Mouse (Mus musculus) v-Abl transformed pro-B cells (cell line): Measurements from ENCODE around the gene Zfp719.

ENCODE experiments used
- in situ Hi-C, 2 experiments: fragments of 400-800 bp; cut with MboI; formaldehyde crosslinking; loops; one replicate each; pipeline ENCODE4 v1.15.1; 2025; ENCODE audit not compliant: unreplicated experiment in 2 of 2

The Zfp719 gene

GRCm38 (mm10) chr7:43579440-43580171, at the start of gene Zfp719:
Gene Zfp719, plus strand, starts transcription at chr7:43579610.
- in situ Hi-C loops = loop anchor here (5.0 to 10.0 kb wide), 4 partner anchors 52 to 295 kb away; partner anchors contain the start of gene Ctu1 (in 2 of the 2)

DNA sequence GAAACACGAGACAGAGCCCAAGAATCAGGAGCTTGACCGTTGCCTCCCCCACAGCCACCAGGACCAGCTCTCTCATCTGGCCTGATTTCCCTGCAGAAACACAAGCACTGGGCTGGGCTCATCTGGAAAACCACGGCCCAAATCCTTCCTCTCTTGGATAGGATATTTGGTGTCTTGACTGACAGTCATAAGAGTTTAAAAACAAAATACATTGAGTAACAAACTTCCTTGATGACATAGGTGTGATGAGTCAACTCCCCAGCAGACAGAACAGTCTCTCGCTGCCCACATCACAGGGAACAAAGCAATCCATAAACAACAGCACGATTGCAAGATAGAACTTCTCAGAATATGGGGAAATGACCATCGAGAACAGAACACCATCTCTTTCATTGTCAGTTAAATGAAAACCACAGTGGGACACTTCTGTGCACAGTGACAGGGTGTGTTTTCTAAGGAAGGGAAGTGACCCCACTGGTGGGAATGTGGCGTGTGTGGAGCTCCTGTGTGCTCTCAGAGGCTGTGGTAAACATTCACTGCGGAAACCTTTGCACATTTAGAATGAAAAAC, 49.1 kb upstream of the Zfp719 start:
- in situ Hi-C loops = no loop called here

GRCm38 (mm10) chr7:43532936-43533505, 46.4 kb upstream of the Zfp719 start:
- in situ Hi-C loops = no loop called here

DNA sequence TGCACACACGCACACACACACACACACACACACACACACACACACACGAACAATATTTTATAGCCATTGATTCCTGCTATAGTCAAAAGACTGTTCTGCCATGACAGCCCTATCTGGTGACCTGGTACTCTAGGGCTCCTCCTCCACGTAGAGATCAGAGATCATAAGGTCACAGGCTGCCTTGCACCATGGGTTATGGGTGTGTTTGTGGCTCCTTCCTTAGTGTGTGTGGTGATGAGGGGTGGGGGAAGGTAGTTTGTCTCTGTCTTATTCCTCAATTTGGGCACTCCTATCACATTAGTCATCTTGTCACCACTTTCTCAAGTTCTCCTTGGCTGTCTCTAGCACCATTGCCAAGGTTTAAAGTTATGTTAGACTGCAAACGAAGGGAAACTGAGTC, 40.9 kb upstream of the Zfp719 start:
- in situ Hi-C loops = no loop called here

GRCm38 (mm10) chr7:43544225-43544977, 35.0 kb upstream of the Zfp719 start, which contains the start of gene Cd33:
Gene Cd33, minus strand, starts transcription at chr7:43544428.
- in situ Hi-C loops = no loop called here

DNA sequence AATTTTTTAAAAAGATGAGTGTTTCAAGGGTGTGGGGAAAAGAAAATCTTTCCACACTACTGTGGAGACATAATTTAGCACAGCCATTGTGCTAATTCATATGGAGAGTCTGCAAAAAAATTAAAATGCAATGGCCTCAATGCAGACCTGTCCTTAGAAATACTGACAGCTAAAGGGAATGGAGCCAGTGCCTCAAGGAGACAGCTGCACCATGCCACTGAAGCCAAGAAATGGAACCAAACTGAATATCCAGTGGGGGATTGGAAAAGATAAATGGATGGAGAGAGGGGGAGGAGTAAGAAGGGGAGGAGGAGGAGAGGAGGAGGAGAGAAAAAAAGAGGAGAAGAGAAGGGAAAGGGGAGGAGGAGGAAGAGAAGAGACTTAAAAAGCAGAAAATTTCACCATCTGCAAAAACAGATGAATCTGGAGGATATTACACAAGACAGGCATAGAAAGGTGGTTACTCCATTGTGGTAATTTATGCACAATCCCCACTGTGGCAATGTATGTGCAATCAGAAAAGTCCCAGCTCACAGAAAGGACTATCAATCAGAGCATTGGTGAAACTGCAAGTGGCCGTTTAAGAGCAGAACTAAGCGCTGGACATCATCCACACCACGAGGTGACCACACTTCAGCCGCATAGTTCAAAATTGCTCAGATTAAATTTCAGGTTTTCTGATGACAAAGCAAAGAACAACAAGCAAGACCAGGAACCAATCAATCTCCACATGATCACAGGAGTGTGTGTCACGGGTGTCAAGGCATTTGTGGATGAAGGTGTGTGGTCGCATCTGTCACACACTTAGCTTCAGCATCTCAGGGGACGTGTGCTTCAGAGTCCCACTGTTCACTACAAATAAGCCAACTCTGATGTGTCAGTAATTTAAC, 33.5 kb upstream of the Zfp719 start:
- in situ Hi-C loops = no loop called here

DNA sequence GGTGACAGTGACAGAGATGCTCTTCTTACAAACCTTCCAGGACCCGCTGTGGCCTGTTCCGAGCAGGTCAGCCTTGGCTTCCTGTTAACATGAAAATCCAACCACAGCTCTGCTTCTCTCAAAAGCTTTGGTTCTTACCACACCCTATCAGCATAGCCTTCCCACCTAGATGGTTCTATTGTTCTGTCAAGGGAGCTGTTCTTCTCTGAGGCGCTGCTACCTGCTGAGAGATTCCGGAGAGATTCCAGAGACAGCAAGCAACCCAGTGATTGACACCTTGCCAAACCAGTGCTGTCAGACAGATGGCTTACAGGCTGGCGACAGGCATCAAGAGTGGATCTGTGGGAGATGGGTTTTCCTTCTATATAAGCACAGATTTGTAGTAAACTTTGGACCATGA, 31.7 kb upstream of the Zfp719 start:
- in situ Hi-C loops = no loop called here

DNA sequence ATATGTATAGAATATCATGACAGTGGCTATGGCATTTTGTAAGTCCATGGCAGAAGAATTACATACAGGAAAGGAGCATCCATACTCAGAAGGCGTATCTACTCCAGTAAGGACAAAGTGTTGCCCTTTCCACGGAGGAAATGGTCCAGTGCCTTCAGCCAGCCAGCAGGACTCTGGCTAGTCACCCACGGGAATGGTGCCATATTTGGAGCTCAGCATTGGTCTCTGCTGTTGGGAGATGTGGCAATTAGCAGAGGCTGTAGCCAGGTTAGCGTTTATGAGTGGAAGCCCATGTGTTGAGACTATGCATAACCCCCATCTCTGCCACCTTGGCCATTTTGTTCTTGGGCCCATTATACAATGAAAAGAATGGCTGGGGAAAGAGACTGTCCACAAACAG, 31.2 kb upstream of the Zfp719 start:
- in situ Hi-C loops = no loop called here

DNA sequence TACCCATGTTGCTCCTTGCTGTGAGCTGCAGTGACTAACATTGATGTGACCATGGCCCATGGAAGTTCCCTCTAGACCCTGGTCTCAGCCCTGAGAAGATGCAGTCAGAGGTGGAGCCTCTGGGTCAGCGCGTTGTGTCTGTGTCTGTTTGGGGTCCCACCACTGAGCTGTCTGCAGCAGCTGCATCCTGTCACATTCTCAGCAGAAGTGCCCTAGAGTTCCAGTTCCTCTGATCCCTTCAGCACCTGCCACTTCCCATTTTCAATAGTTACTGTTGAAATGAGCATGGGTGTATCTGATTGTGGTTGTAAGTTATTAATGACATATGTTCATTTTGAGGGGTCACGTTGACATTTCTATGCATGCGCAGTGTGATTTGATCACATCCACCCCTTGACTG, 26.3 kb upstream of the Zfp719 start:
- in situ Hi-C loops = loop anchor here (25.0 kb wide), 1 partner anchor 984 kb away; the partner anchor contains the start of genes Pold1 (in 2 of the 2) and Spib (in 2 of the 2)

- in situ Hi-C loops = loop anchor here (25.0 kb wide), 1 partner anchor 983 kb away; the partner anchor contains the start of genes Pold1 (in 2 of the 2) and Spib (in 2 of the 2)
Measured at GRCm38 (mm10) chr7:43554550-43554949, 24.9 kb upstream of the Zfp719 start.

- in situ Hi-C loops = loop anchor here (25.0 kb wide), 1 partner anchor 982 kb away; the partner anchor contains the start of genes Pold1 (in 2 of the 2) and Spib (in 2 of the 2)
Measured at GRCm38 (mm10) chr7:43555351-43555750, 24.1 kb upstream of the Zfp719 start.

GRCm38 (mm10) chr7:43556901-43557300, 22.5 kb upstream of the Zfp719 start:
- in situ Hi-C loops = loop anchor here (25.0 kb wide), 1 partner anchor 980 kb away; the partner anchor contains the start of genes Pold1 (in 2 of the 2) and Spib (in 2 of the 2)

DNA sequence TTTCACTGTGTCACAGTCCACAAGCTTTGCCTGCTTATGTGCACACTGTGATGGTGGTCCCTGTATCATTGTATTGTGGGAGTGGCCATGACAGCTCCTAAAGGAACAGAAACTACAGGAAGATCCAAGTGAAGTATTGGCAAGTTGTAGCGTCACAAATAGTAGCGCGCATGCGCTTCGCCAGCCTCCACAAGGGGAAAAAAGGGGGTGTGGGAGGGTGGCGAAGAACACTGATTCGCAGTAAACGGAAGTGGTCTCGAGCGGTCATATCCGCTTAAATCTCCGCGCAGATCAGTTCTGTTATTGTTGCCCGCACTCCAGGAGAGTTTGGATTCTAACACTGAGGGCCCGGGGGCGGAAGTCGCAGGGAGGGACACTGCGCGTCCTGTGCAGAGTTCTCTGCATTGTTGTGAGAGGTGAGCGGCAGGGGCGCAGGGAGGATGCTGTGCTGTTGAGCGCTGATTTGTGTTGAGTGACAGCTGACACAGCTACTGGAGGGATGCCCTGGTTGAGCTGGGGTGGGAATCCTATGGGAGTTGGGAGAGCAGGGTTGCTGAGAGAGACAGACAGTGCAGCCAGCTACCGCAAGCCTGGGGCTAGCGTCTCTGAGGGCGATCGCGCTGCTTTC, 17.3 kb upstream of the Zfp719 start, which contains the start of gene Zfp658:
TSS of gene Zfp658 (plus strand) at position 251 of the 628 bp plus-strand sequence.
- in situ Hi-C loops = loop anchor here (25.0 kb wide), 1 partner anchor 975 kb away; the partner anchor contains the start of genes Pold1 (in 2 of the 2) and Spib (in 2 of the 2)

DNA sequence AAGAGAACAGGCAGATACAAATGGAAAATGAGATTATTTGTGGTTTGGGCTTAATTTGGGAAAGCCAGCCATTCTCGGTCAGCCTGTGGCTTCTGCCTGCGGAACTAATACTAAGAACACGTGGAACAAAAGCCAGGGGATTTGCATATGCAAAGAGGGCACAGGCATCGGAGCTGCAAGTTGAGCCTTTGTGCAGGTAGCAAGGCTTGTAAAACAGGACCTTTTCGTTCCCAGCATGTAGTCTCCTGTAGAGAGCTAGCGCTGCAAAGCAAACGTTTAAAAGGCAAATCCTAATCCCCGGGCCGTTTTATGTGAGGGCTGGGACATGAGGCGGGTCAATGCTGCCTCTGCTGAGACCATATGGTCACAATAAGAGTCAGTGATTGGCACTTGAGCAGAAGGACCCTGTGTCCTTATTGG, 16.7 kb upstream of the Zfp719 start:
- in situ Hi-C loops = loop anchor here (25.0 kb wide), 1 partner anchor 975 kb away; the partner anchor contains the start of genes Pold1 (in 2 of the 2) and Spib (in 2 of the 2)

DNA sequence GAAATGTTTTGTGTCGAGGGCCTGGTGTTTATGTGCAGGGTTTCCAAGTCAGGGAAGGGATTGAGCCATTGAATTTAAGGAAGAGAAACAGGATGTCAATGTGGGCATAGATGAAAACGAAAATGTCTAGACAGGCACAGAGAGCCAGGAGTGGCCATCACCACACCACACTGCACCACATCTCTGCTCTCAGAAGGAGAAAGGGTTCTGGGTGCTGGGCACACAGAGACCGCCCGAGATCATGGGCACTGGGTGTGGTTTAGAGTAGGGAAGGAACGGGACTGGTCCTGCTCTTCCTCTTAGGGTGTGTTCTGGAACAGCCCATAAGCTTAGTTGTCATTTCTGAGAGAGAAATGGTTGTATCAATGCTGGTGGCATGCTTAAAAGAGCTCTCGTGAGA, 16.1 kb upstream of the Zfp719 start:
- in situ Hi-C loops = loop anchor here (25.0 kb wide), 1 partner anchor 974 kb away; the partner anchor contains the start of genes Pold1 (in 2 of the 2) and Spib (in 2 of the 2)

DNA sequence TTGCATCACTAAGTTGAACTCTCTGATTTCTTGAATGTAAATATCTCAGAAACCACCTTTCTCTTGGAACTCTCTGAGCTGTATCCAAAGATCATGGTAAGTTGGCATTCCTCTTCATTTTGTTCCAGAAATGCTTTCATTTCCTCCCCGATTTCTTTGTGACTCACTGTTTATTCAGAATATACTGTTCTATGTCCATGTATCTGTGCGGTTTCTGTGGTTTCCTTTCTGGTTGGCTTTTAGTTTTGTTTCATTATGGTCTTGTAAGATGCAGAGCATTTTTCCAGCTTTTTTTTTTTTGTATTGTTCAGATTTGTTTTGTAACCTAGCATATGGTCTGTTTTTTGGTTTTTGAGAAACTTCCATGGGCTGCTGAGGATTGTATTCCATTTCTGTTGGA, 8.2 kb upstream of the Zfp719 start:
- in situ Hi-C loops = loop anchor here (25.0 kb wide), 1 partner anchor 966 kb away; the partner anchor contains the start of genes Pold1 (in 2 of the 2) and Spib (in 2 of the 2)

DNA sequence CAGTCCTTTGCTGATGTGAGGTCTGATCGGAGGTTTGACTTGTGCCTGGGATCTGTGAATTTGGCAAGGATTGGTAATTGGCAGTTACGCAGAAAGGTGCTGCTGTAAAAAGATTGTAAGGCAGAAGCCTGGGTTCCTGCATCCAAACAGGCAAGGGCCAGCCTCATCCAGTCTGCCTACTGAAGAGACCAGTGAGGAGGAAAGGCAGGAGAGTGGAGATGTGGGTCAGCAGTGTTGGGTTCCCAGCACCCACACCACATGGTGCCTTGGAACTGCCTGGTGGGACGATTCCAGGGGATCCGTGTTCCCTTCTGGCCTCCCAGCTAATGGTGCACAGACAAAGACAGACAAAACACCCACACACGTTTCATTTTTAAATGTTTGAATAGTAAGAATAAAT, 1.1 kb downstream of the Zfp719 start:
- in situ Hi-C loops = loop anchor here (5.0 to 10.0 kb wide), 3 partner anchors 58 to 296 kb away; partner anchors contain the start of gene Ctu1 (in 2 of the 2)

DNA sequence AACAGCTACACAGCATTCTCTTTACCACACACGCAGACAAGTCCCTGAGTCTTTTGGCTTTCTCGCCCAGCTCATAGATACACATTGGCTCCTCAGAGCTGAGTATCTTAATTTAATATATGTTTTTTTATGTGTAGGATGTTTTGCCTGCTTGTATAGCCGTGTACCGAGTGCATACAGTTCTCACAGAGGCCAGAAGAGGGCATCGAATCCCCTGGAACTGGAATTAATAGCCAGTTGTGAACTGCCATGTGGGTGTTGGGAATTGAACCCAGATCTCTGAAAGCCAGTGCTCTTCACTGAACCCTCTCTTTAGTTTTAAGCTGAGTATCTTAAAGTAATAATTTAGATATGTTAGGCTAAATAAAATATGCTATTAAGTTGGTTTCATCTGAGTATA, 5.4 kb downstream of the Zfp719 start:
- in situ Hi-C loops = loop anchor here (5.0 to 10.0 kb wide), 3 partner anchors 62 to 300 kb away; partner anchors contain the start of gene Ctu1 (in 2 of the 2)
